Mouse (Mus musculus) kidney, adult 9 months (tissue): ENCODE data around the gene Cadps.
A peak's percentile ranks its signal among the peaks of the same experiment; 100 is the strongest.

Source experiments
- DNase-seq: peaks from one replicate; pipeline ENCODE4 v3.0.0; 2022

The Cadps gene

GRCm38 (mm10) chr14:12722452-12723194 lies 100.3 kb downstream of the Cadps start:
- DNase-seq: no peak

GRCm38 (mm10) chr14:12718766-12719165 lies 104.1 kb downstream of the Cadps start:
- DNase-seq: no peak

- DNase-seq: no peak
Observed at GRCm38 (mm10) chr14:12715906-12716659, 106.8 kb downstream of the Cadps start.

- no peak for DNase-seq
Observed at GRCm38 (mm10) chr14:12707395-12707794, 115.5 kb downstream of the Cadps start.

- no peak for DNase-seq
Observed at GRCm38 (mm10) chr14:12704461-12704860, 118.4 kb downstream of the Cadps start.

GRCm38 (mm10) chr14:12690201-12690600 lies 132.7 kb downstream of the Cadps start:
- no peak for DNase-seq

- no peak for DNase-seq
Observed at GRCm38 (mm10) chr14:12685015-12685414, 137.9 kb downstream of the Cadps start.

- no peak for DNase-seq
Observed at GRCm38 (mm10) chr14:12680819-12681638, 141.8 kb downstream of the Cadps start.

- peak; percentile 2 for DNase-seq
Observed at GRCm38 (mm10) chr14:12661430-12661829, 161.4 kb downstream of the Cadps start.

- no peak for DNase-seq
Observed at GRCm38 (mm10) chr14:12657351-12657750, 165.5 kb downstream of the Cadps start.

GRCm38 (mm10) chr14:12642868-12643512 lies 179.9 kb downstream of the Cadps start:
- no peak for DNase-seq

GRCm38 (mm10) chr14:12638762-12639161 lies 184.1 kb downstream of the Cadps start:
- no peak for DNase-seq

- no peak for DNase-seq
Observed at GRCm38 (mm10) chr14:12637121-12637754, 185.6 kb downstream of the Cadps start.

- DNase-seq: peak; percentile 5
Observed at GRCm38 (mm10) chr14:12624256-12625130, 198.4 kb downstream of the Cadps start.

GRCm38 (mm10) chr14:12607025-12607424 lies 215.9 kb downstream of the Cadps start:
- no peak for DNase-seq

- DNase-seq: no peak
Observed at GRCm38 (mm10) chr14:12606202-12606601, 216.7 kb downstream of the Cadps start.

GRCm38 (mm10) chr14:12602080-12602479 lies 220.8 kb downstream of the Cadps start:
- DNase-seq: no peak

- no peak for DNase-seq
Observed at GRCm38 (mm10) chr14:12595326-12595725, 227.6 kb downstream of the Cadps start.

- no peak for DNase-seq
Observed at GRCm38 (mm10) chr14:12592472-12593075, 230.3 kb downstream of the Cadps start.

GRCm38 (mm10) chr14:12591829-12592228 lies 231.1 kb downstream of the Cadps start:
- DNase-seq: no peak

GRCm38 (mm10) chr14:12583536-12583935 lies 239.3 kb downstream of the Cadps start:
- DNase-seq: no peak
